Mouse (Mus musculus) forelimb bud, embryonic 11.5 days (tissue): ENCODE results near the gene 2510039O18Rik.

Experiments
- DNase-seq: peaks from one replicate; pipeline ENCODE4 v3.0.0-alpha.2; 2012; ENCODE audit warnings: low read depth, low spot score

The 2510039O18Rik gene

DNA sequence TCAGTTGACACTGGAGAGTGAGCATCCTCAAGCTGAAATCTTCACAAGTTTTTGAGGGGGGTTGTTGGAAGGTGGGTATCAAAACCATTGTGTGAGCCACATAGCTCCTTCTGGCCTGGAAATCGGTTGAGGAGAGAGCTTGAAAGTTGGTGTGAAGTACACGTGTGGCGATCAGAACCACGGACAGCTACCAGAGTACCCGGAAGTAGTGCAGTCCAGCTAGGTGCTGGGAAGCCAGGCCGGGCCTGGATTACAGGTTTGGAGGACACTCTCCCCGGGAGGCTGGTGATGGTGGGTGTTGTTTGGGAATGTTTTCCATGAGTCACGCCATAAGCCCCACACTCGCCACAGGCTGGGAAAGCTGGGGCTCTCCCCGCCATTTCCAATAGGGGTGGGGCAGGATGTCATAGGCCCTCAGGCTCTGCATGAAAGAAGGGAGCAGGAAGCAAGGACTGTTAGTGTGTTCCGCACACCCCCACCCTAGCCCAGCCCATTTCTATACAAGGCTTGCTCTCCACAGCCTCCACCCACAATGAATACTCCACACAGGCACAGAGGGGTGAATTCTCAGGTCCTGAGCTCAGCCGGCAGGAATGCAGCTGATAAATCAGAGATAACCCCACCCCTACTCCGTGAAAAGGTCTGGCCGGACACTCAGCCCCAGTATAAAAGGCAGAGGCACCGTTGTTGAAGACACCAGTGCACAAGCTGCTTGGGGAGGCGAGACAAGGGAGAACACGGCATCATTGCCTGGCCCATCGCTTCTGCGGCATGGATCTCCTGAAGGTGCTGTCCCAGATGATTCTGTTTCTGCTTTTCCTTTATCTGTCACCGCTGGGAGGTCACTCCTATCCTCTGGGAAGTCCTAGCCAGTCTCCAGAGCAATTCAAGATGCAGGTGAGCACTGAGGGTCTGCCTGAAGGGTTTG, 44.8 kb downstream of the 2510039O18Rik start, which contains the start of gene Nppb:
TSS of gene Nppb (plus strand) at position 584 of the 928 bp plus-strand sequence.
- peak; percentile 69 for DNase-seq

DNA sequence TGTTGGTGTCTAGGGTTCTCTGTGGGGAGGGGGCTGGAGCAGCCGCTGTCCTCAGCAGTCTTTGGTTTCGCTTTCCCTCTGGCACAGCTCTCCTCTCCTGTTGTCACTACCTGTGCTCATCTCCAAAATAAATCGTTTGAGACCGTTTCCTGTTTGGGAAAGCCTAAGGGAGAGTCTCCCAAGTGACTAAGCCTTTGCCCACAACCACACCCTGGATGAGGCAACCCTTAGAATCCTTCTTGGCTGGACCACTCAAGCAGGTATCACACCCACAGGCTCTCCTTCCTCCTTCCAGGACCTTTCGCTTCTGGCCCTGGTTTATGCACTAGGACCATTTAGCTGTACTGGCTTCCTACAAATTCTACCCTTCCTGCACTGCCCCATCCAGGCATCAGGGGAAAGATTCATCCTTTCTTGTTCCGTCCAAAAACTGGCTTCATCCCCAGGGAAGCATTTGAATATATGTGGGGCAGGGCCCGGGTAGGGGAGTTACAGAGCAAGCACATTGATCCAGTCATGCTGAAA, 52.9 kb downstream of the 2510039O18Rik start:
- DNase-seq = no peak

DNA sequence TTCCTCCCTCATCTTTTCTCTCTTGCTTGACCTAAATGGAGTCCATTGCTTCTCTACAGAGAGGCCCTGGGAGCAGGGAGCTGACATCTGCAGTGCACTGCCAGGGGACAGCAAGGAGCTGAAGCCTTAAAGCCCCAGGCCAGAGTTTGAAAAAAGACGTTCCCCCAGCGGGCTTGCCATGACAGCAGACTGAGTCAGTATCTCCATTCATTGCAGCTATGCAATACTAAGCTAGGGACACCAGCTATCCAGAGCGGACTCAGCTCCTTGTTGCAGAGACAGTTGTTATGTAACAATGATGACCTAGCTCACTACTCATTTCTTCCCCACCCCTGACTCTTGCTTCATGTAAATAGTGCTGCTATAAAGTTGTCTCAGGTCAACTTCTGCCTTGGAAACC, 54.6 kb downstream of the 2510039O18Rik start:
- no peak for DNase-seq
